Mouse (Mus musculus) kidney, adult 2 months (tissue): ENCODE measurements around the gene Prkag2.

Experiments
- CTCF ChIP-seq: fragments of 200-500 bp; conservative IDR thresholded peaks from 2 replicates; pipeline ENCODE4 v1.5.1; 2011; ENCODE audit warnings: low read depth, mild to moderate bottlenecking, control low read depth, low read length, moderate library complexity, mixed read lengths; ENCODE audit not compliant: insufficient read depth, insufficient read length
- POLR2A ChIP-seq: fragments of 200-500 bp; IDR thresholded peaks from one replicate; pipeline ENCODE4 v1.6.1; 2011; ENCODE audit warnings: low read depth, low read length, control low read depth

DNA sequence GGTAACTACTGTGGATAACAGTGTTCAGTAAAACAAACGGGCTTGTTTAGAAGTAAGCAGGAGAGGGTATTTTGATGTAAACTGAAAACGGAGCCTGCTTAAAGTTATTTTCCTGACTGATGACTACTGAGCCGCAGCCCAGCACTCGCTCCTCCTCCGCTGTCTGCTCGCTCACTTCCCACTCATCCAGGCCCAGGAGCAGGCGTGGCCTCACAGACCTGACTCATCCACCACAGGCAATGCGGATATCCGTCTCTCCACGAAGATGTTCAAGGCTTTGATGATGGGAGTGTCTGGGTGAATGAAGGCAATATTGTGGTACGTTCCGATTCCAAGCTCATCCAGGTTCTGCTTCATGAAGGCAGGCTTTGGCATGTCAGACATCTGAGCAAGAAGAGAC, 229.2 kb downstream of the Prkag2 start:
- TF ChIP-seq CTCF (no peak), POLR2A (no peak)
